Mouse (Mus musculus) embryo, embryonic 10.5 days (tissue): ENCODE measurements around the gene Rps6kb1.

Experiments
- DNase-seq: peaks from one replicate; pipeline ENCODE4 v3.0.0-alpha.2; 2015; ENCODE audit warnings: low spot score

Gene Rps6kb1

DNA sequence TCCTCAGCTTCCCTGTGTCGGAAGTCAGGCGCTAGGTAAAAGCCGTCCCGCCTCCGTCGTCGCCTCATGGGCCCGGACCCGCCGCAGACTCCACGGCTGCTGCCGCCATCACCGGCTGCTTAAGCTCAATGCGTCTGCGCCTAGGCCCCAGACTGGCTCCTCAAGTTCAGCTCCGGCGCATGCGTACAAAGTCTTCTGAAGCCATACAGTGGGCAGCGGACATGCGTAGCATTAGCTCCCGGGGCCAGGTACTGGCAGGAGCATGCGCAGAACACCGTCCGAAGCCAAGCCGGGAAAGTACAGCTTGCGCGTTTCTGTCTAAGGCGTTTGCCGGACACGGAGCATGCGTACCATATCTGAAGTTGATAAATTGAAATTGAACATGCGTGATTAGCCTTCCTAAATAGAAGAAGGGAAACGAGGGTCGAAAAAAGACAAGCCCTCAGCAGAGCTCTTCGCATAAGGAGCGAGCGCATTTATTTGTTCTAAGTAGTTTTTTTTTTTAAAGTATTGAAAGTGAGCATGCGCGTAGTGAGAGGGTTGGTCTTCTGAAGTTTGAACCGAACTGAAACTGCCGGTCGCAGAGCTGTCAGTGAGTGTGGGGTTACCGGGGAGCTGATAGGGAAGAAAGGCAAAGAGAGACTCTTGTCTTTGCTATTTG lies at the start of gene Rps6kb1, which contains the start of gene Tubd1:
TSS of gene Rps6kb1 (minus strand) at position 167 of the 661 bp plus-strand sequence.
TSS of gene Tubd1 (plus strand) at position 353 of the 661 bp plus-strand sequence.
- peak; percentile 100 for DNase-seq

DNA sequence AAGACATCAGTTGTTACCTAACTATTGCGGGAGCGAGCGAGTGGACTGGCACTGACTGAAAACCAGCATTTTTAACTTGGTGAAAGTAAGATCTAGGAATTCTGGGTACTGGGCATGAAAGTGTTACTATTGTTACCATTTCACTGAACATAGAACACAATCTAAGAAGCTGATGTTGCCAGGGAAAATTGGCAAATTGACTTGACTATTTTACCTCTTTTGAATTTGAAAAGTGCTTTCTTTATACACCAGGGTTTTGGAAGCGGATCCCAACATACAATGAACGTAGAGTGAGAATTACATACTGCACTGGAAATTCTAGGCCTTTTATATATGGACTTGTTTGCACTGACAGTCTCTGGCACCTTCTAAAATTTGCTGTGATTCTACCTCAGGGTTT lies 48.8 kb upstream of the Rps6kb1 start:
- no peak for DNase-seq

DNA sequence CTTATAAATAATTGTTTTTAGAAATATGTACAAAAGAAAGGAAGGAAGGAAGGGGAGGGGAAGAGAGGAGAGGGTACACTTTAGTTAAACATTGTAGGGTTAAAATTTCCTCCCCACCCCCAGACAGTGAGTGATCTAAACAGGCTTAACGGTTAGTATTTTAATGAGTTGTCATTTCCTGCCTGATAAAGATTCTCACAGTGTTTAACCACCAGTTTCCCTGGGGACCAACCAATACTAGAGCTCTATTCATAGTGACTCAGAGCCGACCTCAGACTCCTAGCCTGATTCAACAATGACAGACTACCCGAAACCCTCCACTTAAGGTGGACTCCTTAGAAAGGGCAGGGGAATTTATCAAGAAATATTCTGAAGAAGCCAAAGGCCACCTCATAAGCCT lies 48.4 kb upstream of the Rps6kb1 start:
- no peak for DNase-seq

DNA sequence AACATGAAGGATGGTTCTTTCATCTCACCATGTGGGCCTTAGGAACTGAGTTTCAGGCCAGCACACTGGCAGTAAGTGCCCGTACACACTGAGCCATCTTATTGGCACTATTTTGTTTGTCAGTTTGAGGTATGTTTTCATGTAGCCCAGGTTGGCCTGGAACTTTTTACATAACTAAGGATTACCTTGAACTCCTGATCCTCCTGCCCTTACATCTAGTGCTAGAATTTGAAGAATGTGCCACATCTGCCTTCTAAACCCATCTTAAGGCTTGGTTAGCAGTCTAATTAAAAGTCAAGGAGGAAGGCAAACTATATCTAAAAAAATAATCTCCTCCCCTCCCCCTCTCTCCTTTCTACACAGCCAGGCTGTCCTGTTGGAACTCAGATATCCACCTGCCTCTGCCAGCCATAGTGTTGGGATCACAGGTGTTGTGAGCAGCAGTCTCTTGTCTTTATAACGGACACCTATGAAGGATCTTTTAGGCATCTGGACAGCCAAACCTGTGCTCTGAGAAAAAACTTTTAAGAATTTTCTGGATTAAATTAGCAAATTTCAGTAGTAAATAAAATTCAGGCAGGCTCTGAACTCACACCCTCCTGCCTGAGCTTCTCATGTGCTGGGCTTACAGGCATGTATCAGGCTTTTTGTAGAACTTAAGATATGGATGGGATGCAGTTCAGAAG lies 47.5 kb upstream of the Rps6kb1 start:
- no peak for DNase-seq

DNA sequence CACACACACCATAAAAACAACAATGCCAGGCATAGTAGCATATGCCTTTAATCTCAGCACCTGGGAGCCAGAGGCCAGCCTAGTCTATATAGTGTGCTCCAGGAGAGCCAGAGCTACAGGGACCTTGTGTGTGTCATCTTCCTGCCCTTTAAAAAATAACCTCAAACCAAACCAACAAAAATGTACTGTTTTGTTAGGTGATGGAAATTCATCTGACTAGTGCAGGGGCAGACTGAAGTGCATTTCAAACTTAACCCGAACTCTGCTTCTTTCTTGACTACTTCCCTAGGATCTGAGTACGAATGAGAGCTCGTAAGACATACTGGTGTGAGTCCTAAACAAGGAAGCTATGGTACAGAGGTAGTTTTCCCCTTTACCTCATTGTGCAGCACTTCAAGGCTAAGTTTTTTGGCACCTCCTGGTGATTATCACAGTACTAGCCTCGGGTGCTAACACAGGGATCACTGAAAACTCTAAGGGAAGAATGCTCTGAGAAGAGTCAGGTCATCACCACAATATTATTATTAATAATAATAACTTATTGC lies 46.8 kb upstream of the Rps6kb1 start:
- no peak for DNase-seq

DNA sequence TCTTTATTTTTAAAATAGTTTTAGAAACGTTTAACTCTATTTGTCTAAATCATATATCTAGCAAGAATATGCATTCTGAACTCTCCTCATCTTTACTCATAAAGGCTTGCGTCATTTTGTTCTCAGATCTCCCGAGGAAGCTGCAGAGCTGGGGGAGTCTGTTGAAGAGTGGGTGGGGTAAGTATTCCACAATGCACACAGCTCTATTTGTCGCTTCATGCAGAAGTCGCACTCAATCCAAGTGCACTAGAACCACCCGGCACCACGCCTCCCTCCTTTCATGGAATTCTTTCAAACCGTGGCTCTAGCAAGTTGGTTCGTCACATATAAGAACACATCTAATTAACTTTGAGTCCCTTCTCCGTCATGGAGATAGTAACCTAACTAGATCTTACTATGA lies 46.0 kb upstream of the Rps6kb1 start:
- no peak for DNase-seq

DNA sequence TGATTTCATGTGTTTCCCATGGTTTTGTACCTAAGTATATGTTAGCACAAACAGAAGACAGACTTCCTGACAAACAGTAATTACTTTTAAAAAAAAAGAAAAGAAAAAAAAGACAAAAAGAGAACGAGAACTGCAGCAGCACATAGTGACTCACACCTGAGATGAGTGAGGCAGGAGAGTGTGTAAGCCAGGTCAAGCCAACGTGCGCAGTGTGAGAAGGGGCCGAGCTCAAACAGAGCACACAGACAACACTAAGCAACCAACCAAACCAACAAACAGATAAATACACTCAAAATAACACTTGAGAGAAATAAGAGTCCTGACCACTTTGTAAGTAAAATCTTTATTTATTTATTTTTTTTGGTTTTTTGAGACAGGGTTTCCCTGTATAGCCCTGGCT lies 45.5 kb upstream of the Rps6kb1 start:
- DNase-seq: no peak

DNA sequence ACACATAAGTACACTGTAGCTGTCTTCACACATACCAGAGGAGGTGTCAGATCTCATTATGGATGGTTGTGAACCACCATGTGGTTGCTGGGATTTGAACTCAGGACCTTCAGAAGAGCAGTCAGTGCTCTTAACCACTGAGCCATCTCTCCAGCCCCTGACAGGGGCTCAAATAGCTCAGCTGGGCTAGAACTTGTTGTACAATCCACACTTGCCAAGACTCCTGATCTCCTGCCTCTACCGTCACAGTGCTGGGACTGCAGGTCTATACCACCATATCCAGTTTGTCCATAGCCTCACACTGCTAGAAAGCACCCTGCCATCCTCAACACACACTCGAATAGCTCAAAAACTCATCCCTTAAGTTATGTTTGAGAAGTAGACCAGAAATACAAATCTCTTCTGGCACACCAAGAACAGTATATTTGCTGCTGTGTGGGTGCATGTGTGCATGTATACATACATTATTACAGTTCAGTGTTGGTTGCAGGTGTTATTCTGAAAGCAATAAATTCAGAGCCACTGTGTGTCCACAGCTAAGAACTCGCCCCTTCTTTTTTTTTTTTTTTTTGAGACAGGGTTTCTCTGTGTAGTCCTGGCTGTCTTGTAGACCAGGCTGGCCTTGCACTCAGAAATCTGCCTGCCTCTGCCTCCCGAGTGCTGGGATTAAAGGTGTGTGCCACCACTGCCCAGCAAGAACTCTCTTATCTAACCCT lies 44.1 kb upstream of the Rps6kb1 start:
- DNase-seq: no peak

DNA sequence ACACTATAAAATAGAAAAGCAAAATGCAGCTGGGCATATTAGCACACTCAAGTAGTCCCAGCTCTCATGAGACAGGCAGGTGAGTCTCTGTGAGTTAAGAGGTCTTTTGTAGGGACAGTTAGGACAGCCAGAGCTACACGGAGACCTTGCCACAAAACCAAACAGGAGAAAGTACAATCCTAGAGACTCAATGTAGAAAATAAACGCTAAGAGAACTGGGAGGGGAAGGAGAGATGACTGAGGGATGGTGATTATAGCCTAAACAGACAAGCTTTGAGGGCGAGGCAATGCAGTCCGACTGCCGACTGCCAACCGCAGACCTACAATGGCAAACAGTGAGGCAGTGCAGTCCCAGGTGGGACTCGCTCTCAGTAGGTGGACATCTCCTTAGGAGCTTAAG lies 43.2 kb upstream of the Rps6kb1 start:
- DNase-seq: no peak

DNA sequence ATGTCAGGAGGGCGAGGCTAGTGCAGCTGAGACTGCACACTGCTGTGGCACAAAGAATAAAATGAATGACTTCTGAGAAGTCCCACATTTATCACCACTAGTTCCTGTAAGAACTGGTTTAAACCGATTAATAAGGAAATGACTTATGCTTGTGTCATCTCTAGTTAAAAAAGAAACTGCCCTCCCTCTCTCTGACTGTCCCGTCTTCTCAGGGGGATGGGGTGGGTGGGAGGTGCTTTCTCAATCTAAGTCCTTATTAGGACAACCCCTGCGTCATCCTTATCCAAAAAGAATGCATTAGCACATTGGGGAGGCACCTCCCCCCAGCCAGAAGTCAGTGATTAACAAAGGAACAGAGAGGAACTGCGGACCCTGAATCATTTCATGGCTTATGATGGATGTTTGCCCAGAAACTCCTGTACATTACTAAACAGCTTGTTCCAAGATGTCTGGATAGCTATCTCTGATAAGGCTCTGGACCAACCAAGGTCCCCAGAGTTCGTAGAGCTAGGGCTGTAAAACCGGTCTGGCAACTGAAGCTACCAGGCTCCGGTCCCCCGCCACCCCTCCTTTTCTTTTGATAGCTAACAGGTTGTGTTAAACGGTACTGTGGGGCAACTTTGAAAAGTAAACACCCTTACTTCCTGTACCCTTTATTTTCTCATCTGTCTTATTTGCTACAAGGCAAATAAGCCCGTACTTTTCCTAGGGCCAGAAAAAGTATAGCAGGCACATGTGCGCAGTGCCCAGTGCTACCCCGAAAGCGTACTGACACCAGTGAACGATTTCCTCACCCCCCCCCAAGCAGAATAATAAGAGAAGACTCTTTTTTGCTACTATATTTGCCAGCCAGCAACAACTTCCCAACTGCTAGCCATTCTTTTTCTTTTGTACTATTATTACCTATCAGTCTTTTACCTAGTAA lies 42.5 kb upstream of the Rps6kb1 start:
- peak; percentile 79 for DNase-seq

DNA sequence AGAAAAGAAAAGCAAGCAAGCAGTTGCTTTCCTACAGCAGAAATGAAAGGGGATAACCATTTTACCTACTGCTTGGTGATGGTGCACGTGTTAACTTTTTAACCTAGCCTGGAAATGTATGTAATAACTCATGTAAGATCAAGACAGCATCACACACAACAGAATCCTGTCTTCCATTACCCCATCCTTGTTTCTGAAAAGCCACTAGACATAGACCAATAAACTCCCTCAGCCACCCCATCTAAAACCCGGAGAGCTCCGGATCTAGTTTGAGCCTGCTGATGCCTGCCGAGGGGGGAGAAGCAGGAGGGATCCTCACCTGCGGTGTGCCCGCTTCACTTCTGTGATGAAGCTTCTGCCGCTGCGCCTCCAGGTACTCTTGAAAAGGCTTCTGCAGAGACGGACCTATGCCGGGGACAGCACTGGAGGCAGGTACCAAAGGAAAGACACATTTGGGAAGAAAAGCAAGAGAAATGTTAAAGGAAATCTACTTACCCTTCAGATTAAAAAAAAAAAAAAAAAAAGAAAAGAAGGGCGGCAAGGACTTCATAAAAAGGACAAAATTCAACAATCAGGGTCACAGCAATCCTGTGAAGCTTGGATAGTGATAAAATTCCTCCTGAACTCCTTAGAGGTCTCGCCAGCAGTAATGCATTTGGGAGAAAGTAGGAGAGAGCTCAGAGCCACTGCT lies 41.7 kb upstream of the Rps6kb1 start:
- no peak for DNase-seq

DNA sequence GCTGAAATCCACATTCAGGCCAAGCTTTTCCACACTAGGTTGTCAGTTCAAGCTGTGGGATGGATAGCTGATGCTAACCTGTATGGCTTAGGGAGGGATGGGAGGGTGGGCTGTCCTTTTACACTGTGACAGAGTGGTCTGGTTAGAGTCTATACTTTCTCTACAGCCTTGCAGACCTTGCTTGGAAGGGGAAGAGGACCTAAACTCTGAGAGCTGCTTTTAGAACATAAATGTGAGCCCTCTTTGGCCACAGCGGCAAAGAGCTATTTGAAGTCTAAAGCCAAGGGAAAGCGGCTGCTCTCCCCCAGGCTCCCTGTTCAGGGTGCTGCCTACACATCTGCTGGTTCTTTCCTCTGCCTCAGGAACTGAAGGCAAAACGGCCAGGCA lies 41.0 kb upstream of the Rps6kb1 start:
- no peak for DNase-seq

DNA sequence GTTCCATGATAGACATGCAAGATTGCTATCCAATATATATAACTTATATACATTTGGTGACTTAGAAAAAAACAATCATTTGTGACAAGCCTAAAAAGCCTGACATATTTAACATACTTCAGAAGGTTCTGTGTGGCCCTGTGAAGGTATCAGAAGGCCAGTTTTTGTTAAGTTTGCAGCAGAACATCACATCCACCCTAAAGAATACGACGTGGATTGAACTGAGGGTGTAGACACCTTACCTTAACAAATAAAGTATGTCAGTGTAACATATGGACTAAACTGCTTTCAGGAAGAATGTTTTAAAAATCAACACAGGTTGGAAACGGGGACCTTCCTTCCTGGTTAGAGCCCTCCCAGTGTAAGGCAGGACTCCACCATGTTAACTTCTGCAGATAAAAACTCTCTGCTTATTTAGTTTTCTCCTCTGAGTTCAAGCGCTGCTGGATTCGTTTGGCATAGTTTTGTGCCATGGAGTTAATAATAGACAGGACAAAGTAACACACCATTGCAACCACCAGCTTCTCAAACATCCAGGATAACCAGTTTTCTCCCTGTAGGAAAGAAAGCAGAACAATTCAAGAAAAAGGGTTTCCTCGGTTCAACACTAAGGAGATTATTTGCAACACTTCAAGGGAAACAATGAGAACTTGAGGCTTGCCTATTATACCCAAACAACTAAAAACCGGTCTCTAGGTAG lies 40.4 kb upstream of the Rps6kb1 start:
- DNase-seq: no peak

DNA sequence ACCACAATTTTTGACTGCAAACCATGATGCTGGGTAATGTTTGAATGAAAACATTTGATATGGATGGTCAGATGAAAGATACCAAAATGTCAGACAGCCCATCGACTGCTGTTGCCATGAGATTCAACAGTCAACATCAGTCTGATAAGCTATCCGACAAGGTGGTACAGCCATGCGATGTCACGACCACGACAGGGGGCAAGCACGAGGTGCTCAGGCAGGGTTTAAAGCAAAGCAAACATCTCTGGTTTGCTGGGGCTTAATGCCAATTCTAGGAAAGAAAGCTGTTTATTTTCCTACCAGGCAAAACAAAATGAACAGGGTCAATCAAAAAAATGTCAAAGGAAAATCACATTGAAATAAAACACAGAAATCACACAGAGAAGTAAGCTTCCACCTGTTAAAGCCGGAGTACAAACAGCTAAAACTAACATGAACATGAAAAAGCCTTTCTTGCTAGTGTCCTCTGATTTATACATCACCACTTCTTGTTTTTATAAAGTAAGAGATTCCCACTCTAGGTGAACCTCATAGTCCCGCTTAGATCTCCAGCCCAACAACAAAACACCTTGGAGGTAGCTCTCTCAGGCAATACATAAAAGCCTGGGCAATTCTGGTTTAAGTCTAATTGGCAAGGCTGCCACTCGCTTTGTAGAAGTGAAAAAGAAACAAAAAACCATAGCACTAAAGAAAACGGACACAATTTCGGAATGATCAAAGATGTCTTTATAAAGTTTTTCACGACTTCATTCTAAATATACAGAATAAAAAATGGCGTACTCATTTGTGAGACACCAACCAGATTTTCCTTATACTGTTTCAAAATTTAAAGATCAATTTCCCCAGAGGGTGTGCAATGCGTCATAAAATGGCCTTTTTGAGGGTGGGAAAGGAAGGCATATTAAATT lies 39.6 kb upstream of the Rps6kb1 start:
- no peak for DNase-seq

DNA sequence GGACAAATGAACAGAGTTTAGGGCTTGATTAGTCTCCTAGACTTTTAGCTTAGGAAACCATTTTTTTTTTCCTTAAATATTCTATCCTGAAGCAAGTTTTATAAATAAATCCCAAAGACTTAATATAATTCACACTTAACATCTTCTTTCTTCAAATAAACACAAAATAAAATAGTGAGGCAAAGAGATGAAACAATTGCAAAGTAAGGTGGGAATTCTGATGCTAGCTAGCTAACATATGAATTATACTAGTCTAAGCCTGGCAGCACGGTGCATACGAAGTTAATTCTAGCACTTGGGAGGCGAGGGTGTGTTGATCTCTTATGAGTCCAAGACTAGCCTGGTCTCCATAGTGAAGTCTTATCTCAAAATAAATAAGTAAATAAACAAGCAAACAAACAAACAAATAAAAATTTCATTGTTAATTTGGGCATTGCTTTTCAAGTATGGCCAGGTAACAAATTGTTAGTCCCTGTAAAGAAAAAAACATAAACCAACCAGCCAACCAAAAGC lies 38.8 kb upstream of the Rps6kb1 start:
- no peak for DNase-seq

DNA sequence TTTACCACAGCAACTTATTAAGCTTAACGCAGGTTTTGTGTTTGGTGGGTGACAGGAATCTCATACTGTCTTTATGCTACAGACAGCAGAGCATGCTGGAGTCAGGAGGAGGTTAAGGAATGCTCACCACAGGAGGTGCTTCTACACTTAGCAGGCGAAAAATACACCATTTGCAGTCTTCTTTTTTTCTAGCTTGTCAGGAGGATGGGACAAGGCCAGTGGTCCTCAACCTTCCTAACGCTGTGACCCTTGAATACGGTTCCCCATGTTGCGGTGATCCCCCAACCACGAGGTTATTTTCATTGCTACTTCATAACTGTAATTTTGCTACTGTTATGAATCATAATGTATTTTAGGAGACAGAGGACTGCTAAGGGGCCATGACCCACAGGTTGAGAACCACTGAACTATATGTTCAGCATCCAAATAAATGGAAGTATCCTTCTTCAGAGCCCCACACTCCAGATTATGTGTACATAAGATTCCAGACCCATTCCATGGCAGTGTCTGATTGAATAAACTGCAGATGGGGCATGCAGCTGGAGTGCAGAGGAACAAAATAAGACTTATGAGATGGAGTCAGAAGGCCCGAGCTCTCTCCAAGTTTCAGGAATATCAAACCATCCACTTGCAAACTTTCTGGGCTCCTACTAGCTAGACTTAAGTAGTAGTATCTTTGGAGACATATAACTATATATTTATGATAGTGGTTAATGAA lies 38.1 kb upstream of the Rps6kb1 start:
- DNase-seq: no peak

DNA sequence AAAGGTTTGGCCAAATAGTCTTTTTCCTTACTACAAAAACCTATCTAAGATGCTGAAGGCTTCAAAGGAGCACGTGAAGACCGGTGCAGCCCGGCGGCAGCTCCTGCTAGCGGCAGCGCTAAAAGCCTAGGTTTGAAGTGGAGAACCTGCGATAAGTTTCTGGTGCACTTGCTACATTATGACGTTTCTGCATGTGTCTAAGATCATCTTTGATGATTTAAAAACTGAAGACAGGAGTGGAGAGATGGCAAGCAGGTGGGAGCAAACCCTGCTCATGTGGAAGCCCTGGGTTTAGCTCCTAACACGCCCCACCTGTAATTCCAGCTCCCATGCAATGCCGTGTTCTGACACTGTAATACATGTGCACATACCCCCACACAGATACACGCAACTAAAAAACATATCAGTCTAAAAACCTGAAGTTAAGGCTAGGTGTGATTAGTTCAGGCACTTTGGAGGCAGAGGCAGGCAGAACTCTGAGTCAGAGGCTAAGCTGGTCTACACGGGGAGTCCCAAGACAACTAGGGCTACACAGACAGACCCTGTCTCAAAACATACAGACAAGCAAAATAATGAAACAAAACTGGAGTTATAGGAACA lies 37.4 kb upstream of the Rps6kb1 start:
- no peak for DNase-seq

DNA sequence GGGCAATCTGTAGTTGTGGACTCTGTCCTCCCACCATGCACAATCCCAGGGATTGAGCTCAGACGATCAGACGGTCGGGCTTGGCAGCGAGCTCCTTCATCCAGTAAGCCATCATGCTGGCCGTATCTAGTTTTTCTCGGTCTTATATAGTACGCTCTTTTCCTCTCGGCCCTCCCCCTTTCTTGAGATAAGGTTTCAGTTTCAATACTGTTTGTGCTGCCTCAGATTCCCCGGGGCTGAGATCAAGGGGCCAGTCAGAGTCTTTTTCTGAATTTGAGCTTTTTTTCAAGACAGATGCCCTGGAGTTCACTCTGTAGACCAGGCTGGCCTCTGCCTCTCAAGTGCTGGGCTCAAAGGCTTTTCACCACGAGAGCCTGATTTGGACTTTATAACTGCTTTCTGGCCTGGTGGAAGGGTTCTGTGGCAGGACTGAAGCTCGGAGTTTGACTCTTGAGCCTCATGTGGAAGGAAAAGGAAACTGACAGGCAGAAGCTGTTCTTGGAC lies 36.7 kb upstream of the Rps6kb1 start:
- peak; percentile 50 for DNase-seq
